Mouse (Mus musculus) neural tube, embryonic 15.5 days (tissue): ENCODE results near the gene Inafm2. TPM values are rescaled to one million over a fixed set of nuclear protein-coding genes. Genes with fewer than 3 reads are reported as not detected.

Source experiments
- ATAC-seq: fragments of 200-750 bp; cut with Nextera tagmentation; 2 replicates; pipeline ENCODE4 v1.8.0; 2017; ENCODE audit warnings: mild to moderate bottlenecking, moderate TSS enrichment, moderate library complexity; ENCODE audit not compliant: low FRiP score
- H3K27ac ChIP-seq: fragments of 300-500 bp; sonication (generic); replicated peaks from 2 replicates; pipeline ENCODE4 v1.5.1; 2015; ENCODE audit warnings: mild to moderate bottlenecking, inconsistent platforms
- H3K27me3 ChIP-seq: fragments of 300-500 bp; sonication (generic); replicated peaks from 2 replicates; pipeline ENCODE4 v1.6.1; 2015; ENCODE audit warnings: inconsistent platforms
- H3K36me3 ChIP-seq: fragments of 300-500 bp; sonication (generic); 2 replicates; pipeline ENCODE4 v1.6.1; 2015; ENCODE audit warnings: inconsistent platforms
- H3K4me1 ChIP-seq: fragments of 300-500 bp; sonication (generic); 2 replicates; pipeline ENCODE4 v1.6.1; 2015; ENCODE audit warnings: inconsistent platforms
- H3K4me2 ChIP-seq: fragments of 300-500 bp; sonication (generic); 2 replicates; pipeline ENCODE4 v1.6.1; 2015; ENCODE audit warnings: inconsistent platforms, mild to moderate bottlenecking, moderate library complexity
- H3K4me3 ChIP-seq: fragments of 300-500 bp; sonication (generic); replicated peaks from 2 replicates; pipeline ENCODE4 v1.5.1; 2015; ENCODE audit warnings: mild to moderate bottlenecking, inconsistent platforms
- H3K9ac ChIP-seq: fragments of 300-500 bp; sonication (generic); replicated peaks from 2 replicates; pipeline ENCODE4 v1.6.1; 2015; ENCODE audit warnings: mild to moderate bottlenecking, inconsistent platforms
- H3K9me3 ChIP-seq: fragments of 300-500 bp; sonication (generic); replicated peaks from 2 replicates; pipeline ENCODE4 v1.6.1; 2016; ENCODE audit warnings: inconsistent platforms
- WGBS: fragments of 180-500 bp; shearing (Covaris S2); methylation state at CpG from one replicate; pipeline ENCODE4 v1.1.7; 2015; ENCODE audit warnings: mixed read lengths; 5-methylcytosine and 5-hydroxymethylcytosine counted together
- polyA plus RNA-seq: library from polyadenylated mRNA; unstranded; fragments of >200 nt; fragmentation: Nextera tagmentation; extraction: Ambion mirVana; gene quantifications from 2 replicates; pipeline ENCODE4 v1.2.1, GENCODE M21; 2015

The Inafm2 gene
- polyA plus RNA-seq, 1 experiment from 2014 or later: 22.0 TPM

- Histone ChIP-seq H3K4me3 (no peak overlapping the region), H3K9ac (no peak overlapping the region), H3K27me3 (peaks cover 91% of the 10 kb centered on the region), H3K4me2 (no peak overlapping the region), H3K27ac (no peak overlapping the region), H3K4me1 (peaks cover 33% of the 10 kb centered on the region), H3K36me3 (no peaks in the 10 kb centered on the region), H3K9me3 (no peaks in the 10 kb centered on the region)
- no peak for ATAC-seq
- WGBS: 11% methylated on average over 6 of the region's 6 CpGs
Measured at GRCm38 (mm10) chr2:118706436-118706835, 39.1 kb upstream of the Inafm2 start.

DNA sequence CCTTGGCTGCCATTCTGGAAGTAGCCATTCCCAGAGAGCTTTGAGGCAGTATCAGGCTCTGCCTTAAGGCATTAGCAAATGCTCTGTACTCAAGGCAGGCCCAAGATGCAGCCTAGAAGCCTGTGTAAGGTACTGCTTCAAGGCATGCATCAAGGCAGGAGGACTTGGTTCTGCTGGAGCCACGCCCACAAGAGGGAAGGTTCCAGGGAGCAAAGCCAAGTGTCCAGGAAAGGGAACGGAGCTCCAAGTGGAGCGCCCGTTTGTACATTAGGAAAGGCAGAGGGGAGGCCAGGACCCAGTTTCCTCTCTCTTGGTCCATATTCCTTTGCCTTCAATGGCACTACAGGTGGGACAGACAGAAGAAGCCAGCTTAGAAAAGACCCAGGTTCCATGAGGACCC lies 37.1 kb upstream of the Inafm2 start:
- Histone ChIP-seq H3K27ac (no peak overlapping the region), H3K4me3 (no peak overlapping the region), H3K4me2 (no peak overlapping the region), H3K4me1 (peaks cover 24% of the 10 kb centered on the region), H3K36me3 (no peaks in the 10 kb centered on the region), H3K9me3 (no peaks in the 10 kb centered on the region), H3K9ac (no peak overlapping the region), H3K27me3 (peaks cover 91% of the 10 kb centered on the region)
- WGBS: 85% methylated on average over 4 of the region's 4 CpGs
- ATAC-seq: no peak

DNA sequence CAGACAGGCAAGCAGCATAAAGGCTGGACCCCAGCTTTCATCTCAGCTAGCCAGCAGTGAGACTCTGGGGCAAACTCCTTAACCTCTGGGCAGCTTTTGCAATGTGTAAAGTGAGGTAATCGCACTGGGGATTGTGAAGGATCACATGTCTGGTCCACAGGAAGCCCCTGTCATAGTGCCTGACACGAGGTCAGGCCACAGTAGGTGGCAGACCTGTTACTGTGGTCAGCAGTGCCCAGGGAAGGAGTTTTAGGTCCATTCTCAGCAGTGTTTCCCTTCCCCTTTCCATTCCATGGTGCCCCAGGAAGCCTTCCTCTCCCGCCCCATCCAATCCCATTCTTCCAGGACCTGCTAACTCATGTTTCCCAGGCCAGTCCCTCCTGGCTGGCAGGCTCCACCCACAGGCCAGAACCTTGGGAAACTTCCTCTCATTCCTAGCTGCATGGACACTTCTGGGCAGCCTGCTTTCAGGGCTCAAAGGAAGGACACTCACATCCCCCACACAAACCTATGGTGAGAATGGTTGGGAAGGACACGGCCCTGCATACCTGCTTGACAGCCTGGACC lies 35.8 kb upstream of the Inafm2 start:
- H3K27ac ChIP-seq: no peak overlapping the region
- 40% methylated on average over 4 of the region's 4 CpGs for WGBS
- no peak overlapping the region for H3K4me3 ChIP-seq
- H3K36me3 ChIP-seq: no peaks in the 10 kb centered on the region
- peaks cover 81% of the 10 kb centered on the region for H3K27me3 ChIP-seq
- H3K4me1 ChIP-seq: peaks cover 19% of the 10 kb centered on the region
- no peaks in the 10 kb centered on the region for H3K9me3 ChIP-seq
- ATAC-seq: no peak
- H3K4me2 ChIP-seq: no peak overlapping the region
- no peak overlapping the region for H3K9ac ChIP-seq

DNA sequence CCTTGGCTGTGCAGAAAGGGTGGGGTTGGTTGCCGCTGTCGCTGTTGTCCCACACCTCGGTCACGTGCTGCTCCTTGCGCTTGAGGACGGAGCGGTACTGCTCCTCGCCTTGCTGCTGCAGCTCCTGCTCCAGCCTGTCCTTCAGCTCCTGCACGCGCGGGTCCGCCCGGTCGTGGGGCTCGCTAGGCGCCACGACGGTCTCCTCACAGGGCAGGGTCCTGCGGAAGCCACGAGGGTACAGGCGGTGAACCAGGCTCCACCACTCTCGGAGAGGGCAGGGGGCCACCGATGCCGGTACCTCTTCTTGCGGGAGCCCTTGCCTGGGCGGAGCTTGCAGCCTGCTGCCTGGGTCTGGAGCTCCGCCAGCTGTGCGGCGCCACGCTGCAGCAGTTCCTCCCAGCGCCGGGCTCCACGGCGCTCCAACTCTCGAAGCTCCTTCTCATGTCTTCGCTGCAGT lies 34.5 kb upstream of the Inafm2 start:
- Histone ChIP-seq H3K4me2 (peak overlapping the region; percentile 95), H3K27ac (no peak overlapping the region), H3K9ac (peak overlapping the region; percentile 59), H3K9me3 (no peaks in the 10 kb centered on the region), H3K4me1 (peaks cover 19% of the 10 kb centered on the region), H3K27me3 (peaks cover 68% of the 10 kb centered on the region), H3K4me3 (peak overlapping the region; percentile 49), H3K36me3 (no peaks in the 10 kb centered on the region)
- 1% methylated on average over 36 of the region's 36 CpGs for WGBS
- ATAC-seq: peak; percentile 76

DNA sequence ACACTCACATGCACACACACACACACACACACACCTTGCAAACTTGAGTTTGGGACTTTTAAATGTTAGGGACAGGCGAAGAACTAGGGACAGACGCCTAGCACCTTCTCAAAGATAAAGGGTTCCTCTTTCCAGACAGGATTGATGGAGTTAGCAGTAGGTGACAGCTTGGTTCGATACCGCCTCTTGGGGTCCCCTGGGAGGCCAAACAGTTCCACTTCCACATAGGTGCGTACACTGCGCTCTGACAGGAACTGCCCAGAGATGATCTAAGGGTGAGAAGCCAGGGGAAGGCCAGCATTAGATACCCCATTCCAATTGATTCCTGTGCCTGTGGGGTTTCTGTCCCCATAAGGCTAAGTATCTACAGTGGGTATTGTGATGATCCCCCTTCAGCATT lies 31.9 kb upstream of the Inafm2 start:
- Histone ChIP-seq H3K27ac (no peak overlapping the region), H3K36me3 (no peaks in the 10 kb centered on the region), H3K4me3 (no peak overlapping the region), H3K4me2 (no peak overlapping the region), H3K4me1 (peaks cover 19% of the 10 kb centered on the region), H3K27me3 (peaks cover 42% of the 10 kb centered on the region), H3K9me3 (no peaks in the 10 kb centered on the region), H3K9ac (no peak overlapping the region)
- 93% methylated on average over 6 of the region's 6 CpGs for WGBS
- no peak for ATAC-seq

- Histone ChIP-seq H3K4me1 (peaks cover 19% of the 10 kb centered on the region), H3K4me2 (no peak overlapping the region), H3K9me3 (no peaks in the 10 kb centered on the region), H3K27ac (no peak overlapping the region), H3K27me3 (peaks cover 36% of the 10 kb centered on the region), H3K9ac (no peak overlapping the region), H3K4me3 (no peak overlapping the region), H3K36me3 (no peaks in the 10 kb centered on the region)
- peak; percentile 23; the same call in 1 of the 2 replicates for ATAC-seq
- 22% methylated on average over 4 of the region's 4 CpGs for WGBS
Measured at GRCm38 (mm10) chr2:118714230-118714629, 31.3 kb upstream of the Inafm2 start.

DNA sequence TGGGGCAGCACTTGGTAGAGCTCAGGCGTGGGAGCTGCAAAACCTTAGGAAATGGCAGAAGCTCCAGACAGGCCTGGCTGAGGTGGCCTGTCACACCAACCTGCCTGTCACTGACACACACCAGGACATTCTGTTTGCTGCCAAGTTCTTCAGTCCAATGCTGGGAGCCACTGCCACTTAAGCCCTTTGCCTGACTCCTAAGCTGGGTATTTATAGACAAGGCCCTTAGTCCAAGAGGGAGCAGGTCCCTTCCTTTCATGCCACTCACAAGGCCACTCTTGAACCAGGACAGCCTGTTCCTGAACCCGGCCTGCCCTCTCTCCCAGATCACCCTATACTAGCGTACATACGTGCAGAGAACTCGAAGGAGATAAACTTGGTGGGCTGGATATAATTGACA lies 28.9 kb upstream of the Inafm2 start:
- WGBS: 89% methylated on average over 5 of the region's 5 CpGs

GRCm38 (mm10) chr2:118723693-118724486 lies 21.7 kb upstream of the Inafm2 start:
- H3K36me3 ChIP-seq: no peaks in the 10 kb centered on the region
- no peaks in the 10 kb centered on the region for H3K9me3 ChIP-seq
- H3K4me1 ChIP-seq: peaks cover 8% of the 10 kb centered on the region; the same call in 1 of the 2 replicates
- no peak overlapping the region for H3K27ac ChIP-seq
- H3K4me3 ChIP-seq: no peak overlapping the region
- 81% methylated on average over 15 of the region's 15 CpGs for WGBS
- H3K27me3 ChIP-seq: peaks cover 9% of the 10 kb centered on the region; the same call in 1 of the 2 replicates
- ATAC-seq: no peak
- no peak overlapping the region for H3K9ac ChIP-seq
- H3K4me2 ChIP-seq: no peak overlapping the region

More for the DNA sequence above, 28.9 kb upstream of the Inafm2 start:
- no peak overlapping the region for H3K27ac ChIP-seq
- peaks cover 21% of the 10 kb centered on the region for H3K27me3 ChIP-seq
- no peaks in the 10 kb centered on the region for H3K9me3 ChIP-seq
- peaks cover 6% of the 10 kb centered on the region; the same call in 1 of the 2 replicates for H3K4me1 ChIP-seq
- no peaks in the 10 kb centered on the region for H3K36me3 ChIP-seq
- no peak for ATAC-seq
- H3K9ac ChIP-seq: no peak overlapping the region
- no peak overlapping the region for H3K4me3 ChIP-seq
- no peak overlapping the region for H3K4me2 ChIP-seq

GRCm38 (mm10) chr2:118725511-118725910 lies 20.0 kb upstream of the Inafm2 start:
- no peaks in the 10 kb centered on the region for H3K9me3 ChIP-seq
- WGBS: 89% methylated on average over 4 of the region's 4 CpGs
- peaks cover 13% of the 10 kb centered on the region; the same call in 1 of the 2 replicates for H3K4me1 ChIP-seq
- ATAC-seq: no peak
- no peak overlapping the region for H3K27ac ChIP-seq
- no peak overlapping the region for H3K4me2 ChIP-seq
- H3K27me3 ChIP-seq: peaks cover 17% of the 10 kb centered on the region; the same call in 1 of the 2 replicates
- no peak overlapping the region for H3K9ac ChIP-seq
- H3K36me3 ChIP-seq: no peaks in the 10 kb centered on the region
- no peak overlapping the region for H3K4me3 ChIP-seq

GRCm38 (mm10) chr2:118726873-118727272 lies 18.7 kb upstream of the Inafm2 start:
- H3K27me3 ChIP-seq: peaks cover 25% of the 10 kb centered on the region; the same call in 1 of the 2 replicates
- no peaks in the 10 kb centered on the region for H3K36me3 ChIP-seq
- no peak overlapping the region for H3K9ac ChIP-seq
- H3K4me3 ChIP-seq: no peak overlapping the region
- H3K4me2 ChIP-seq: no peak overlapping the region
- peaks cover 13% of the 10 kb centered on the region; the same call in 1 of the 2 replicates for H3K4me1 ChIP-seq
- no peak overlapping the region for H3K27ac ChIP-seq
- no peak for ATAC-seq
- H3K9me3 ChIP-seq: no peaks in the 10 kb centered on the region
- 84% methylated on average over 2 of the region's 2 CpGs for WGBS

- H3K36me3 ChIP-seq: no peaks in the 10 kb centered on the region
- H3K4me3 ChIP-seq: no peak overlapping the region
- no peaks in the 10 kb centered on the region for H3K9me3 ChIP-seq
- H3K27me3 ChIP-seq: peaks cover 25% of the 10 kb centered on the region; the same call in 1 of the 2 replicates
- H3K27ac ChIP-seq: no peak overlapping the region
- no peak overlapping the region for H3K9ac ChIP-seq
- no peak for ATAC-seq
- H3K4me2 ChIP-seq: no peak overlapping the region
- H3K4me1 ChIP-seq: peaks cover 10% of the 10 kb centered on the region; the same call in 1 of the 2 replicates
- WGBS: 26% methylated on average over 9 of the region's 9 CpGs
Measured at GRCm38 (mm10) chr2:118727911-118728310, 17.6 kb upstream of the Inafm2 start.

DNA sequence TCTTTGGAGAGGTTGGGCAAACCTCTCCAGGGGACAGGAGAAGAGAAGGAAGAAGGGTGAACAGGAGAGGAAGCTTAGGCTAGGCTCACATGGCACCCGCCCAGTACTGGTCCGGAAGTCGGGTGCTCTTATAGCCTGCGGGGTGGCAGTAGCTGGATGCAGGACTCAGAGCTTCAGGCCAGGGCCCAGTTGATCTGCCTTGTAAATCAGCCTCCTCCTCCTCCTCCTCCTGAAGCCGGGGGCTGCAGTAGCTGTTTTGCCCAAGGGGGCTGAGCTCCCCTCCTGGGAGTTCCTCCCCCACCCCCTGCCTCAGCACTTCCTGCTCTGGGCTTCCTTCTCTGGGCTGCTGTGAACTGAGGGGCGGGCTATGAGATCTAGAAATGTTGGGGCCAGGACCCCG lies 17.2 kb upstream of the Inafm2 start, which contains the start of gene Plcb2:
TSS of gene Plcb2 (minus strand) at position 102 of the 400 bp plus-strand sequence.
- no peak for ATAC-seq
- Histone ChIP-seq H3K27ac (no peak within 1 kb of the TSS), H3K4me2 (no peak within 1 kb of the TSS), H3K4me1 (peaks cover 10% of the 10 kb centered on the region; the same call in 1 of the 2 replicates), H3K9ac (no peak within 1 kb of the TSS), H3K27me3 (peaks cover 25% of the 10 kb centered on the region; the same call in 1 of the 2 replicates), H3K36me3 (no peaks in the 10 kb centered on the region), H3K4me3 (no peak within 1 kb of the TSS), H3K9me3 (no peaks in the 10 kb centered on the region)
- 16% methylated on average over 7 of the region's 7 CpGs for WGBS
